In the genomic region with DNA sequence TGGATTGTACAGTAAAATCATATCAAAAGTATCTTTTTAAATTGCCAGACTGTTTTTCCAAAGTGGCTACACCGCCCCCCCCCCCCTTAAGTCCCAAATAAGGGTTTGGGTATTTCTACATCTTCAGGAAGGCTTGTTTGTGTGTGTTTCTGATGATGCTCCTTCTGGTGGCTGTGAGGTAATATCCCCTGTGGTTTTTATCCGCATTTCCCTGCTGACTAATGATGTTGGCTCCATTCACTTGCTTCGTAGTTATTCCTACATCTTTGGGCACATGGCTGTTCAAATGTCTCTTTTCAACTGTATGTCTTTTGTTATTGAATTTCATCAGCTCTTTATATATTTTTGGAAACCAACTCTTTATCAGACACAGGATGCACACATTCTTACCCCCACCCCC, we compare ENCODE assay signal across 28 mouse cellular contexts. TPM values are rescaled to one million over a fixed set of nuclear protein-coding genes. Genes with fewer than 3 reads are reported as not detected.
DNase-seq lines count a peak whose midpoint lies in the region; ATAC-seq and TF ChIP-seq lines count a peak whose summit lies in the region.
"Had no signal": no experiment of that assay in that cellular context is flagged by ENCODE, and none has a peak within 500 bp of the region (broad histone marks: within the 10 kb centered on the region; RNA-seq: fewer than 3 reads in every experiment).

No protein-coding gene starts in this region.

- no peak overlapping the region for H3K4me3 ChIP-seq in MEL (ENCODE audit: control insufficient read depth in 1 of 2, insufficient read depth in 1 of 2, low read depth in 2 of 2, low read length in 2 of 2)
- H3K4me3 ChIP-seq: embryonic facial prominence, embryonic 13.5 days; embryonic facial prominence, embryonic 15.5 days; erythroblast, embryonic 14.5 days; forebrain, embryonic 10.5 days; forebrain, embryonic 12.5 days had no signal

- DNase-seq in 3T3-L1 (ENCODE audit: low read depth, low spot score) (peak; percentile 76), MEL (ENCODE audit: low read depth, low spot score) (peak; percentile 42)
- DNase-seq in left cerebral cortex, adult 8-10 months (ENCODE audit: low spot score in 2 of 2) = no peak
- DNase-seq in thymus, postnatal 36 days = no peak
- no peak for DNase-seq in adrenal gland, postnatal 10 days
- DNase-seq: adrenal gland, adult 8-10 months; adrenal gland, postnatal 25 days; B cell, adult 2 months; cerebellum, adult 11 months; cerebellum, adult 18-20 months; cerebellum, adult 8-10 months; cerebellum, adult 9-11 months; cerebellum, postnatal 14 days; cerebellum, postnatal 36 days; embryo, embryonic 11 days had no signal

- H3K79me2 ChIP-seq in MEL (ENCODE audit: control insufficient read depth, insufficient read depth, low read length, poor library complexity) = no peaks in the 10 kb centered on the region

- peak overlapping the region; percentile 79 for H3K27ac ChIP-seq in MEL (ENCODE audit: control insufficient read depth, low read depth, low read length)
- H3K27ac ChIP-seq: embryonic facial prominence, embryonic 13.5 days; embryonic facial prominence, embryonic 15.5 days; forebrain, embryonic 10.5 days; forebrain, embryonic 12.5 days had no signal

- no peak for TF ChIP-seq RAD21 in MEL (IDR thresholded peaks at IDR 0.05; ENCODE audit: low read depth, low read length)

- H3K9me3 ChIP-seq in MEL (replicated peaks; ENCODE audit: insufficient read depth, low read length) = no peaks in the 10 kb centered on the region
- H3K9me3 ChIP-seq: embryonic facial prominence, embryonic 13.5 days; embryonic facial prominence, embryonic 15.5 days; forebrain, embryonic 12.5 days; G1E had no signal

- TF ChIP-seq CTCF in MEL (IDR thresholded peaks at IDR 0.05 in 2 of 3, conservative IDR thresholded peaks at IDR 0.05 in 1 of 3; ENCODE audit: control insufficient read depth in 1 of 3, insufficient read depth in 1 of 3, low read depth in 2 of 3, low read length in 3 of 3, poor library complexity in 1 of 3, severe bottlenecking in 1 of 3) = no peak

- H3K36me3 ChIP-seq in MEL (ENCODE audit: control insufficient read depth in 1 of 2, insufficient read depth in 2 of 2, low read length in 2 of 2) = peaks cover 0 to 40% of the 10 kb centered on the region in 2 experiments; a peak in 2 of 4 replicates
- H3K36me3 ChIP-seq: embryonic facial prominence, embryonic 13.5 days; embryonic facial prominence, embryonic 15.5 days; forebrain, embryonic 10.5 days; forebrain, embryonic 12.5 days; G1E had no signal

- no peaks in the 10 kb centered on the region for H3K27me3 ChIP-seq in MEL (ENCODE audit: control insufficient read depth in 1 of 2, insufficient read depth in 2 of 2, low read length in 2 of 2)
- H3K27me3 ChIP-seq: CH12.LX; embryonic facial prominence, embryonic 13.5 days; embryonic facial prominence, embryonic 15.5 days; forebrain, embryonic 12.5 days; Patski had no signal

- peak; percentile 57 for ATAC-seq in granulocyte monocyte progenitor cell, adult 5-6 weeks (replicated peaks; ENCODE audit: poor library complexity, severe bottlenecking)
- ATAC-seq: activated CD4-positive, CD25-positive, alpha-beta regulatory T cell, adult 4 months; CD4-positive, CD25-positive, alpha-beta regulatory T cell, adult 4 months; forebrain, embryonic 14.5 days; forebrain, embryonic 16.5 days; Patski had no signal

- TF ChIP-seq POLR2A in MEL (IDR thresholded peaks at IDR 0.05; ENCODE audit: control insufficient read depth in 1 of 2, insufficient read depth in 1 of 2, low read depth in 1 of 2, low read length in 2 of 2, poor library complexity in 1 of 2) = no peak

- H3K4me1 ChIP-seq in MEL (ENCODE audit: control insufficient read depth in 1 of 2, insufficient read depth in 2 of 2, low read length in 2 of 2) = peaks cover 25 to 52% of the 10 kb centered on the region in 2 experiments
- H3K4me1 ChIP-seq: embryonic facial prominence, embryonic 15.5 days had no signal

- H3K9ac ChIP-seq in MEL (ENCODE audit: control insufficient read depth, low read depth, low read length, poor library complexity, severe bottlenecking) = no peak overlapping the region
- H3K9ac ChIP-seq: embryonic facial prominence, embryonic 13.5 days; embryonic facial prominence, embryonic 15.5 days; forebrain, embryonic 12.5 days had no signal

- TF ChIP-seq EP300 in MEL (IDR thresholded peaks at IDR 0.05; ENCODE audit: low read depth in 1 of 2, low read length in 2 of 2) = no peak; a peak in 1 of 4 replicates

TF ChIP-seq in MEL, 35 proteins besides CTCF, POLR2A, EP300 and RAD21:
- no peak for TF ChIP-seq E2F4 (IDR thresholded peaks at IDR 0.05; ENCODE audit: borderline replicate concordance, low read depth, low read length)
- no peak for TF ChIP-seq TAL1 (IDR thresholded peaks at IDR 0.05; ENCODE audit: low read length)
- TF ChIP-seq ETS1 (IDR thresholded peaks at IDR 0.05; ENCODE audit: low read depth, low read length) = peak; percentile 49; the same call in 1 of the 2 replicates
- no peak; the same call in 1 of the 2 replicates for TF ChIP-seq MAX (IDR thresholded peaks at IDR 0.05; ENCODE audit: low read length)
- no peak for TF ChIP-seq CHD1 (IDR thresholded peaks at IDR 0.05; ENCODE audit: low read depth, low read length)
- TF ChIP-seq RCOR1 (IDR thresholded peaks at IDR 0.05; ENCODE audit: low read depth, low read length) = no peak
- no peak for TF ChIP-seq CHD2 (IDR thresholded peaks at IDR 0.05; ENCODE audit: low read length)
- TF ChIP-seq NELFE (IDR thresholded peaks at IDR 0.05; ENCODE audit: low read depth, low read length) = no peak
- TF ChIP-seq SIN3A (IDR thresholded peaks at IDR 0.05; ENCODE audit: low read length) = 0 out of 2 replicates have a peak, but pooled peaks have one; percentile 25
- no peak for TF ChIP-seq TBP (IDR thresholded peaks at IDR 0.05; ENCODE audit: low read depth, low read length)

RNA-seq across cellular contexts. Expression of gene Zfand3, which starts 14.4 kb away (rescaled TPM):
- total RNA-seq in MEL (2012; rRNA removed) = 28.3 and 31.7 TPM in 2 replicates
- polyA plus RNA-seq in MEL (2012; ENCODE audit: insufficient read depth in 1 of 2, insufficient read length in 2 of 2, low read depth in 1 of 2, low replicate concordance in 2 of 2, missing spikeins in 1 of 2) = 10 to 100 TPM in 1 of 2 experiments, not detected in 1; 48.8 TPM
- total RNA-seq in granulocyte monocyte progenitor cell, adult 5-6 weeks (2014; fragmentation: Nextera tagmentation) = 6.7 and 19.3 TPM in 2 replicates
- total RNA-seq in granulocyte monocyte progenitor cell, adult 5-6 weeks (2017) = 9.1 and 22.3 TPM in 2 replicates
- total RNA-seq in left cerebral cortex, adult 8-10 months (2022) = 100 to 1,000 TPM in 2 of 4 experiments, 10 to 100 TPM in 2; 96.1 to 103 (median 100) TPM
- total RNA-seq in adrenal gland, postnatal 10 days (2021) = 100 to 1,000 TPM; 110 to 117 TPM

RNA-seq across cellular contexts. Expression of gene Mdga1, which starts 20.2 kb away (rescaled TPM):
- 0.26 and 0.27 TPM in 2 replicates for total RNA-seq in MEL (2012; rRNA removed)
- 1 to 10 TPM in 1 of 2 experiments, not detected in 1; 2.3 TPM for polyA plus RNA-seq in MEL (2012; ENCODE audit: insufficient read depth in 1 of 2, insufficient read length in 2 of 2, low read depth in 1 of 2, low replicate concordance in 2 of 2, missing spikeins in 1 of 2)
- 14.8 and 15.7 TPM in 2 replicates for total RNA-seq in granulocyte monocyte progenitor cell, adult 5-6 weeks (2014; fragmentation: Nextera tagmentation)
- 4.0 and 7.8 TPM in 2 replicates for total RNA-seq in granulocyte monocyte progenitor cell, adult 5-6 weeks (2017)
- 10 to 100 TPM; 17.9 to 32.2 (median 20.4) TPM for total RNA-seq in left cerebral cortex, adult 8-10 months (2022)
- total RNA-seq in adrenal gland, postnatal 10 days (2021) = 1 to 10 TPM; 3.1 to 4.2 TPM
- polyA plus RNA-seq: activated CD4-positive, CD25-positive, alpha-beta regulatory T cell, adult 4 months; CD4-positive, CD25-positive, alpha-beta regulatory T cell, adult 4 months had no signal

Comparison
In these comparisons a context has a peak if more than half of its experiments do, and no peak if none do; other contexts are left out.
1. DNase-seq: peak in 3T3-L1 (single experiment) and MEL (single experiment); none in left cerebral cortex, adult 8-10 months (0 of 2), thymus, postnatal 36 days (0 of 2) and adrenal gland, postnatal 10 days (single experiment).